Comparison of ENCODE assay signal across 8 mouse cellular contexts in genomic region chr19:6968491-6969271, GRCm38 (mm10). TPM values are rescaled to one million over a fixed set of nuclear protein-coding genes. Genes with fewer than 3 reads are reported as not detected.
DNase-seq lines count a peak whose midpoint lies in the region; ATAC-seq and TF ChIP-seq lines count a peak whose summit lies in the region.

No protein-coding gene starts in this region.

- no peak for TF ChIP-seq POLR2A in MEL (IDR thresholded peaks at IDR 0.05; ENCODE audit: control insufficient read depth in 1 of 2, insufficient read depth in 1 of 2, low read depth in 1 of 2, low read length in 2 of 2, poor library complexity in 1 of 2)

- H3K9ac ChIP-seq in MEL (ENCODE audit: control insufficient read depth, low read depth, low read length, poor library complexity, severe bottlenecking): peak overlapping the region; percentile 59
- peak overlapping the region; percentile 64; the same call in 1 of the 2 replicates for H3K9ac ChIP-seq in hindbrain, embryonic 13.5 days
- peak overlapping the region; percentile 79 for H3K9ac ChIP-seq in liver, embryonic 12.5 days
- no peak overlapping the region for H3K9ac ChIP-seq in neural tube, embryonic 14.5 days (replicated peaks; ENCODE audit: low read depth, low read length)

- peak overlapping the region; percentile 70 for H3K4me3 ChIP-seq in erythroblast, embryonic 14.5 days (replicated peaks)
- peak overlapping the region; percentile 49 to 75 for H3K4me3 ChIP-seq in MEL (ENCODE audit: control insufficient read depth in 1 of 2, insufficient read depth in 1 of 2, low read depth in 2 of 2, low read length in 2 of 2)
- H3K4me3 ChIP-seq in hindbrain, embryonic 13.5 days: peak overlapping the region; percentile 41
- peak overlapping the region; percentile 67 for H3K4me3 ChIP-seq in liver, embryonic 12.5 days
- peak overlapping the region; percentile 25; the same call in 1 of the 2 replicates for H3K4me3 ChIP-seq in neural tube, embryonic 14.5 days (ENCODE audit: low read depth, low read length)

- peaks cover 79% of the 10 kb centered on the region for H3K4me1 ChIP-seq in erythroblast, embryonic 14.5 days (ENCODE audit: control insufficient read depth)
- peaks cover 4 to 40% of the 10 kb centered on the region in 2 experiments for H3K4me1 ChIP-seq in MEL (ENCODE audit: control insufficient read depth in 1 of 2, insufficient read depth in 2 of 2, low read length in 2 of 2)
- peaks cover 28% of the 10 kb centered on the region for H3K4me1 ChIP-seq in hindbrain, embryonic 13.5 days (replicated peaks)
- peaks cover 59% of the 10 kb centered on the region for H3K4me1 ChIP-seq in liver, embryonic 12.5 days
- H3K4me1 ChIP-seq in neural tube, embryonic 14.5 days (ENCODE audit: control insufficient read depth, insufficient read depth, low read length): peaks cover 6% of the 10 kb centered on the region; the same call in 1 of the 2 replicates

- TF ChIP-seq RAD21 in MEL (IDR thresholded peaks at IDR 0.05; ENCODE audit: low read depth, low read length): no peak

- no peak overlapping the region for H3K27ac ChIP-seq in MEL (ENCODE audit: control insufficient read depth, low read depth, low read length)
- H3K27ac ChIP-seq in hindbrain, embryonic 13.5 days: no peak overlapping the region
- H3K27ac ChIP-seq in liver, embryonic 12.5 days: no peak overlapping the region
- no peak overlapping the region for H3K27ac ChIP-seq in neural tube, embryonic 14.5 days (ENCODE audit: low read depth, low read length)

- TF ChIP-seq CTCF in MEL (IDR thresholded peaks at IDR 0.05 in 2 of 3, conservative IDR thresholded peaks at IDR 0.05 in 1 of 3; ENCODE audit: control insufficient read depth in 1 of 3, insufficient read depth in 1 of 3, low read depth in 2 of 3, low read length in 3 of 3, poor library complexity in 1 of 3, severe bottlenecking in 1 of 3): no peak

- H3K4me2 ChIP-seq in hindbrain, embryonic 13.5 days: peak overlapping the region; percentile 48
- H3K4me2 ChIP-seq in liver, embryonic 12.5 days: peak overlapping the region; percentile 96
- peak overlapping the region; percentile 41 for H3K4me2 ChIP-seq in neural tube, embryonic 14.5 days (ENCODE audit: low read depth, low read length)

- H3K36me3 ChIP-seq in erythroblast, embryonic 14.5 days (ENCODE audit: control insufficient read depth): peaks cover 5% of the 10 kb centered on the region; the same call in 1 of the 2 replicates
- H3K36me3 ChIP-seq in MEL (ENCODE audit: control insufficient read depth in 1 of 2, insufficient read depth in 2 of 2, low read length in 2 of 2): peaks cover 0 to 18% of the 10 kb centered on the region in 2 experiments; a peak in 2 of 4 replicates
- H3K36me3 ChIP-seq in hindbrain, embryonic 13.5 days: no peaks in the 10 kb centered on the region
- peaks cover 29% of the 10 kb centered on the region for H3K36me3 ChIP-seq in liver, embryonic 12.5 days
- no peaks in the 10 kb centered on the region for H3K36me3 ChIP-seq in neural tube, embryonic 14.5 days (ENCODE audit: control insufficient read depth, insufficient read depth, low read length)

- DNase-seq in MEL (ENCODE audit: low read depth, low spot score): peak; percentile 42
- DNase-seq in gastrocnemius, postnatal 36 days: no peak
- DNase-seq in urinary bladder, postnatal 10 days (ENCODE audit: low spot score): no peak

- no peak for TF ChIP-seq EP300 in MEL (IDR thresholded peaks at IDR 0.05; ENCODE audit: low read depth in 1 of 2, low read length in 2 of 2)

- 16% methylated on average over 15 of the region's 15 CpGs for WGBS in hindbrain, embryonic 13.5 days
- 8% methylated on average over 15 of the region's 15 CpGs for WGBS in liver, embryonic 12.5 days (ENCODE audit: insufficient replicate concordance)
- WGBS in neural tube, embryonic 14.5 days: 15% methylated on average over 15 of the region's 15 CpGs

- H3K27me3 ChIP-seq in erythroblast, embryonic 14.5 days (ENCODE audit: control insufficient read depth): peaks cover 20% of the 10 kb centered on the region
- H3K27me3 ChIP-seq in MEL (ENCODE audit: control insufficient read depth in 1 of 2, insufficient read depth in 2 of 2, low read length in 2 of 2): no peaks in the 10 kb centered on the region
- peaks cover 39% of the 10 kb centered on the region for H3K27me3 ChIP-seq in hindbrain, embryonic 13.5 days
- peaks cover 8% of the 10 kb centered on the region; the same call in 1 of the 2 replicates for H3K27me3 ChIP-seq in liver, embryonic 12.5 days (replicated peaks)
- no peaks in the 10 kb centered on the region; the same call in 1 of the 2 replicates for H3K27me3 ChIP-seq in neural tube, embryonic 14.5 days (ENCODE audit: control insufficient read depth, insufficient read depth, low read length)

- intact Hi-C loops in gastrocnemius, postnatal 36 days (cut with DNase I): loop anchor here (2.0 kb wide), 1 partner anchor 44 kb away; the partner anchor contains the start of gene Catsperz

- ATAC-seq in erythroblast, adult 5-6 weeks (replicated peaks; ENCODE audit: low FRiP score, poor library complexity, severe bottlenecking): no peak
- ATAC-seq in hindbrain, embryonic 13.5 days (ENCODE audit: low FRiP score): no peak
- ATAC-seq in liver, embryonic 12.5 days: no peak
- no peak for ATAC-seq in neural tube, embryonic 14.5 days (ENCODE audit: low read depth)

- H3K9me3 ChIP-seq in erythroblast, embryonic 14.5 days (ENCODE audit: control insufficient read depth, low read length): no peaks in the 10 kb centered on the region
- H3K9me3 ChIP-seq in MEL (replicated peaks; ENCODE audit: insufficient read depth, low read length): no peaks in the 10 kb centered on the region
- H3K9me3 ChIP-seq in hindbrain, embryonic 13.5 days: no peaks in the 10 kb centered on the region
- H3K9me3 ChIP-seq in liver, embryonic 12.5 days (replicated peaks): no peaks in the 10 kb centered on the region
- H3K9me3 ChIP-seq in neural tube, embryonic 14.5 days (ENCODE audit: control insufficient read depth, low read length): no peaks in the 10 kb centered on the region

- no peaks in the 10 kb centered on the region; the same call in 1 of the 2 replicates for H3K79me2 ChIP-seq in MEL (ENCODE audit: control insufficient read depth, insufficient read depth, low read length, poor library complexity)

RNA-seq across cellular contexts. Expression of gene Ppp1r14b, which starts 6.1 kb away (rescaled TPM):
- polyA plus RNA-seq in erythroblast, embryonic 14.5 days (2012): 15.6 and 17.4 TPM in 2 replicates
- 30.9 and 57.8 TPM in 2 replicates for total RNA-seq in erythroblast, adult 5-6 weeks (2015; ENCODE audit: low replicate concordance)
- total RNA-seq in erythroblast, adult 5-6 weeks (2017; ENCODE audit: low replicate concordance): 17.8 and 41.6 TPM in 2 replicates
- total RNA-seq in MEL (2012; rRNA removed): 448 and 467 TPM in 2 replicates
- 100 to 1,000 TPM in 1 of 2 experiments, not detected in 1; 349 TPM for polyA plus RNA-seq in MEL (2012; ENCODE audit: insufficient read depth in 1 of 2, insufficient read length in 2 of 2, low read depth in 1 of 2, low replicate concordance in 2 of 2, missing spikeins in 1 of 2)
- polyA plus RNA-seq in hindbrain, embryonic 13.5 days (2015; fragmentation: Nextera tagmentation; extraction: Ambion mirVana): 114 and 143 TPM in 2 replicates
- polyA plus RNA-seq in liver, embryonic 12.5 days (2016; fragmentation: Nextera tagmentation; extraction: Ambion mirVana): 153 and 155 TPM in 2 replicates
- 140 and 162 TPM in 2 replicates for polyA plus RNA-seq in neural tube, embryonic 14.5 days (2014; fragmentation: Nextera tagmentation; extraction: Ambion mirVana)
- 100 to 1,000 TPM; 105 to 128 TPM for total RNA-seq in gastrocnemius, postnatal 36 days (2021)

RNA-seq across cellular contexts. Expression of gene Plcb3, which starts 7.6 kb away (rescaled TPM):
- 0.12 and 0.22 TPM in 2 replicates for polyA plus RNA-seq in erythroblast, embryonic 14.5 days (2012)
- total RNA-seq in erythroblast, adult 5-6 weeks (2015; ENCODE audit: low replicate concordance): 0.19 and 0.42 TPM in 2 replicates
- 2.5 and 6.8 TPM in 2 replicates for total RNA-seq in erythroblast, adult 5-6 weeks (2017; ENCODE audit: low replicate concordance)
- total RNA-seq in MEL (2012; rRNA removed): 12.6 and 13.0 TPM in 2 replicates
- polyA plus RNA-seq in MEL (2012; ENCODE audit: insufficient read depth in 1 of 2, insufficient read length in 2 of 2, low read depth in 1 of 2, low replicate concordance in 2 of 2, missing spikeins in 1 of 2): 10 to 100 TPM in 1 of 2 experiments, not detected in 1; 30.8 TPM
- 11.5 and 11.7 TPM in 2 replicates for polyA plus RNA-seq in hindbrain, embryonic 13.5 days (2015; fragmentation: Nextera tagmentation; extraction: Ambion mirVana)
- 13.6 and 14.4 TPM in 2 replicates for polyA plus RNA-seq in liver, embryonic 12.5 days (2016; fragmentation: Nextera tagmentation; extraction: Ambion mirVana)
- polyA plus RNA-seq in neural tube, embryonic 14.5 days (2014; fragmentation: Nextera tagmentation; extraction: Ambion mirVana): 7.6 and 17.6 TPM in 2 replicates
- 10 to 100 TPM in 1 of 2 experiments, 1 to 10 TPM in 1; 8.1 to 10.7 TPM for total RNA-seq in gastrocnemius, postnatal 36 days (2021)

RNA-seq across cellular contexts. Expression of gene Fkbp2, which starts 11.6 kb away (rescaled TPM):
- 24.5 and 29.1 TPM in 2 replicates for polyA plus RNA-seq in erythroblast, embryonic 14.5 days (2012)
- 34.0 and 34.9 TPM in 2 replicates for total RNA-seq in erythroblast, adult 5-6 weeks (2015; ENCODE audit: low replicate concordance)
- 31.0 and 34.8 TPM in 2 replicates for total RNA-seq in erythroblast, adult 5-6 weeks (2017; ENCODE audit: low replicate concordance)
- 51.4 and 53.9 TPM in 2 replicates for total RNA-seq in MEL (2012; rRNA removed)
- polyA plus RNA-seq in MEL (2012; ENCODE audit: insufficient read depth in 1 of 2, insufficient read length in 2 of 2, low read depth in 1 of 2, low replicate concordance in 2 of 2, missing spikeins in 1 of 2): 100 to 1,000 TPM in 1 of 2 experiments, not detected in 1; 167 TPM
- polyA plus RNA-seq in hindbrain, embryonic 13.5 days (2015; fragmentation: Nextera tagmentation; extraction: Ambion mirVana): 108 and 109 TPM in 2 replicates
- polyA plus RNA-seq in liver, embryonic 12.5 days (2016; fragmentation: Nextera tagmentation; extraction: Ambion mirVana): 91.7 and 92.0 TPM in 2 replicates
- 93.0 and 119 TPM in 2 replicates for polyA plus RNA-seq in neural tube, embryonic 14.5 days (2014; fragmentation: Nextera tagmentation; extraction: Ambion mirVana)
- total RNA-seq in gastrocnemius, postnatal 36 days (2021): 10 to 100 TPM in 1 of 2 experiments, 1 to 10 TPM in 1; 7.5 to 11.6 TPM

RNA-seq across cellular contexts. Expression of gene Vegfb, which starts 18.8 kb away (rescaled TPM):
- polyA plus RNA-seq in erythroblast, embryonic 14.5 days (2012): 2.3 and 2.7 TPM in 2 replicates
- 11.7 TPM in 2 replicates for total RNA-seq in erythroblast, adult 5-6 weeks (2015; ENCODE audit: low replicate concordance)
- total RNA-seq in erythroblast, adult 5-6 weeks (2017; ENCODE audit: low replicate concordance): 0.98 and 1.1 TPM in 2 replicates
- 11.2 and 11.5 TPM in 2 replicates for total RNA-seq in MEL (2012; rRNA removed)
- 10 to 100 TPM in 1 of 2 experiments, not detected in 1; 67.6 TPM for polyA plus RNA-seq in MEL (2012; ENCODE audit: insufficient read depth in 1 of 2, insufficient read length in 2 of 2, low read depth in 1 of 2, low replicate concordance in 2 of 2, missing spikeins in 1 of 2)
- polyA plus RNA-seq in hindbrain, embryonic 13.5 days (2015; fragmentation: Nextera tagmentation; extraction: Ambion mirVana): 33.5 and 34.9 TPM in 2 replicates
- polyA plus RNA-seq in liver, embryonic 12.5 days (2016; fragmentation: Nextera tagmentation; extraction: Ambion mirVana): 23.2 and 23.3 TPM in 2 replicates
- polyA plus RNA-seq in neural tube, embryonic 14.5 days (2014; fragmentation: Nextera tagmentation; extraction: Ambion mirVana): 52.0 and 60.9 TPM in 2 replicates
- 100 to 1,000 TPM; 140 to 153 TPM for total RNA-seq in gastrocnemius, postnatal 36 days (2021)

RNA-seq across cellular contexts. Expression of gene Dnajc4, which starts 23.7 kb away (rescaled TPM):
- 3.8 and 5.5 TPM in 2 replicates for polyA plus RNA-seq in erythroblast, embryonic 14.5 days (2012)
- total RNA-seq in erythroblast, adult 5-6 weeks (2015; ENCODE audit: low replicate concordance): 4.4 and 6.5 TPM in 2 replicates
- total RNA-seq in erythroblast, adult 5-6 weeks (2017; ENCODE audit: low replicate concordance): 2.1 and 10.9 TPM in 2 replicates
- 3.2 and 4.2 TPM in 2 replicates for total RNA-seq in MEL (2012; rRNA removed)
- polyA plus RNA-seq in MEL (2012; ENCODE audit: insufficient read depth in 1 of 2, insufficient read length in 2 of 2, low read depth in 1 of 2, low replicate concordance in 2 of 2, missing spikeins in 1 of 2): 10 to 100 TPM in 1 of 2 experiments, not detected in 1; 12.9 TPM
- 24.2 and 25.9 TPM in 2 replicates for polyA plus RNA-seq in hindbrain, embryonic 13.5 days (2015; fragmentation: Nextera tagmentation; extraction: Ambion mirVana)
- 12.1 and 12.7 TPM in 2 replicates for polyA plus RNA-seq in liver, embryonic 12.5 days (2016; fragmentation: Nextera tagmentation; extraction: Ambion mirVana)
- polyA plus RNA-seq in neural tube, embryonic 14.5 days (2014; fragmentation: Nextera tagmentation; extraction: Ambion mirVana): 23.7 and 28.5 TPM in 2 replicates
- total RNA-seq in gastrocnemius, postnatal 36 days (2021): 10 to 100 TPM; 31.1 to 36.4 TPM

Comparison
In these comparisons a context has a peak if more than half of its experiments do, and no peak if none do; other contexts are left out.
1. H3K4me2 ChIP-seq: peak in every context shown above with its lines; median percentile 96 in liver, embryonic 12.5 days; 48 in hindbrain, embryonic 13.5 days; 41 in neural tube, embryonic 14.5 days.